Mouse (Mus musculus): ENCODE measurements around the gene Slc34a3. TPM values are rescaled to one million over a fixed set of nuclear protein-coding genes. Genes with fewer than 3 reads are reported as not detected.
A peak's percentile ranks its signal among the peaks of the same experiment; 100 is the strongest.

The Slc34a3 gene
- total RNA-seq (2012; rRNA removed): not detected in 2 replicates
- not detected in 2 replicates for total RNA-seq (2014; rRNA removed)
- not detected in 2 replicates for polyA plus RNA-seq (2012; ENCODE audit: insufficient read length, low read depth)

- Histone ChIP-seq H3K4me1 (ENCODE audit: control insufficient read depth in 1 of 2, insufficient read depth in 2 of 2) (peaks cover 4 to 6% of the 10 kb centered on the region in 2 experiments), H3K27ac (ENCODE audit: insufficient read depth, low read depth) (no peak within 1 kb of the TSS), H3K9me3 (replicated peaks; ENCODE audit: low read length) (no peaks in the 10 kb centered on the region), H3K36me3 (replicated peaks in 1 of 2; ENCODE audit: control insufficient read depth in 1 of 2, insufficient read depth in 1 of 2, low read length in 1 of 2) (no peaks in the 10 kb centered on the region), H3K9ac (ENCODE audit: insufficient read depth, low read depth) (no peak within 1 kb of the TSS), H3K27me3 (replicated peaks) (peaks cover 96% of the 10 kb centered on the region), H3K4me2 (ENCODE audit: insufficient read depth, low read depth, poor library complexity, severe bottlenecking) (no peak within 1 kb of the TSS), H3K79me2 (replicated peaks; ENCODE audit: control insufficient read depth, extremely low read depth, insufficient read depth, poor library complexity, severe bottlenecking) (no peaks in the 10 kb centered on the region), H3K4me3 (replicated peaks in 1 of 3; ENCODE audit: low read depth in 2 of 3, low read length in 2 of 3, poor library complexity in 1 of 3) (no peak within 1 kb of the TSS)
- dilution Hi-C loops (cut with MboI; ENCODE audit: extremely low pct_ligation_motif_present, extremely low pct_unique_long_range_greater_than_20kb, low sequenced_read_pairs) (no loop called here), in situ Hi-C loops (cut with MboI; ENCODE audit: low pct_ligation_motif_present, low pct_unique_long_range_greater_than_20kb, low sequenced_read_pairs) (no loop called here)
- DNase-seq (ENCODE audit: extremely low read depth): no peak
- TF ChIP-seq USF2 (conservative IDR thresholded peaks at IDR 0.05; ENCODE audit: low read depth, low read length) (no peak), ELF1 (IDR thresholded peaks at IDR 0.05; ENCODE audit: low read depth, low read length) (no peak), ETS1 (conservative IDR thresholded peaks at IDR 0.05; ENCODE audit: low read depth, low read length) (no peak), JUN (IDR thresholded peaks at IDR 0.05; ENCODE audit: insufficient read depth, low read depth, low read length) (no peak), USF1 (IDR thresholded peaks at IDR 0.05; ENCODE audit: low read depth, low read length) (no peak), SMC3 (IDR thresholded peaks at IDR 0.05; ENCODE audit: low read depth, low read length) (no peak), POLR2A (IDR thresholded peaks at IDR 0.05; ENCODE audit: low read depth, low read length) (no peak), E2F4 (IDR thresholded peaks at IDR 0.05; ENCODE audit: insufficient replicate concordance, low read depth, low read length) (no peak), BHLHE40 (IDR thresholded peaks at IDR 0.05; ENCODE audit: low read depth, low read length) (no peak), CTCF (conservative IDR thresholded peaks at IDR 0.05 in 1 of 2, IDR thresholded peaks at IDR 0.05 in 1 of 2; ENCODE audit: low read depth in 2 of 2, low read length in 2 of 2) (no peak), POLR2AphosphoS2 (IDR thresholded peaks at IDR 0.05; ENCODE audit: low read depth, low read length) (no peak), ZMIZ1 (IDR thresholded peaks at IDR 0.05; ENCODE audit: low read depth, low read length) (no peak), CHD1 (IDR thresholded peaks at IDR 0.05; ENCODE audit: low read depth, low read length) (no peak), KAT2A (IDR thresholded peaks at IDR 0.05; ENCODE audit: insufficient replicate concordance, low read length) (no peak), NRF1 (IDR thresholded peaks at IDR 0.05; ENCODE audit: low read depth, low read length) (no peak)
These were observed at the start of gene Slc34a3 for GRCm38 (mm10) chr2:25234050-25234449. Slc34a3 (minus strand) TSS chr2:25234364.

GRCm38 (mm10) chr2:25278928-25279882, 45.0 kb upstream of the Slc34a3 start:
- no peak overlapping the region for H3K9ac ChIP-seq (ENCODE audit: insufficient read depth, low read depth)
- H3K4me1 ChIP-seq (ENCODE audit: control insufficient read depth in 1 of 2, insufficient read depth in 2 of 2): no peaks in the 10 kb centered on the region
- no peak overlapping the region for H3K4me2 ChIP-seq (ENCODE audit: insufficient read depth, low read depth, poor library complexity, severe bottlenecking)
- H3K36me3 ChIP-seq (replicated peaks in 1 of 2; ENCODE audit: control insufficient read depth in 1 of 2, insufficient read depth in 1 of 2, low read length in 1 of 2): peaks cover 72 to 91% of the 10 kb centered on the region in 2 experiments
- no peaks in the 10 kb centered on the region for H3K9me3 ChIP-seq (replicated peaks; ENCODE audit: low read length)
- no peak for TF ChIP-seq UBTF (IDR thresholded peaks at IDR 0.05; ENCODE audit: low read depth, low read length)
- TF ChIP-seq MAFK (IDR thresholded peaks at IDR 0.05; ENCODE audit: insufficient replicate concordance, low read length): no peak
- TF ChIP-seq BHLHE40 (IDR thresholded peaks at IDR 0.05; ENCODE audit: low read depth, low read length): no peak
- TF ChIP-seq SMC3 (IDR thresholded peaks at IDR 0.05; ENCODE audit: low read depth, low read length): peak; percentile 75
- peak; percentile 80 to 99 for TF ChIP-seq CTCF (conservative IDR thresholded peaks at IDR 0.05 in 1 of 2, IDR thresholded peaks at IDR 0.05 in 1 of 2; ENCODE audit: low read depth in 2 of 2, low read length in 2 of 2)
- no peak for TF ChIP-seq USF1 (IDR thresholded peaks at IDR 0.05; ENCODE audit: low read depth, low read length)
- no peak for TF ChIP-seq ZNF384 (IDR thresholded peaks at IDR 0.05; ENCODE audit: low read depth, low read length)
- TF ChIP-seq ETS1 (conservative IDR thresholded peaks at IDR 0.05; ENCODE audit: low read depth, low read length): no peak
- peak; percentile 71 for TF ChIP-seq RAD21 (IDR thresholded peaks at IDR 0.05; ENCODE audit: low read depth, low read length)
- in situ Hi-C loops (cut with MboI; ENCODE audit: low pct_ligation_motif_present, low pct_unique_long_range_greater_than_20kb, low sequenced_read_pairs) (loop anchor here (10.0 kb wide), 1 partner anchor 56 kb away; the partner anchor contains the start of gene Man1b1), dilution Hi-C loops (cut with MboI; ENCODE audit: extremely low pct_ligation_motif_present, extremely low pct_unique_long_range_greater_than_20kb, low sequenced_read_pairs) (no loop called here)
- H3K79me2 ChIP-seq (replicated peaks; ENCODE audit: control insufficient read depth, extremely low read depth, insufficient read depth, poor library complexity, severe bottlenecking): 0 out of 2 replicates have a peak, but pooled peaks cover 3% of the 10 kb centered on the region
- DNase-seq (ENCODE audit: extremely low read depth): peak; percentile 88
- H3K4me3 ChIP-seq (replicated peaks in 1 of 3; ENCODE audit: low read depth in 2 of 3, low read length in 2 of 3, poor library complexity in 1 of 3): no peak overlapping the region
- no peak overlapping the region for H3K27ac ChIP-seq (ENCODE audit: insufficient read depth, low read depth)
- no peaks in the 10 kb centered on the region for H3K27me3 ChIP-seq (replicated peaks)

Measured in CH12.LX (cell line).